Mouse (Mus musculus): Measurements from ENCODE around the gene Meaf6. TPM values are rescaled to one million over a fixed set of nuclear protein-coding genes. Genes with fewer than 3 reads are reported as not detected.

Gene Meaf6
- polyA plus RNA-seq, 1 experiment from 2014 or later: 31.6 TPM

DNA sequence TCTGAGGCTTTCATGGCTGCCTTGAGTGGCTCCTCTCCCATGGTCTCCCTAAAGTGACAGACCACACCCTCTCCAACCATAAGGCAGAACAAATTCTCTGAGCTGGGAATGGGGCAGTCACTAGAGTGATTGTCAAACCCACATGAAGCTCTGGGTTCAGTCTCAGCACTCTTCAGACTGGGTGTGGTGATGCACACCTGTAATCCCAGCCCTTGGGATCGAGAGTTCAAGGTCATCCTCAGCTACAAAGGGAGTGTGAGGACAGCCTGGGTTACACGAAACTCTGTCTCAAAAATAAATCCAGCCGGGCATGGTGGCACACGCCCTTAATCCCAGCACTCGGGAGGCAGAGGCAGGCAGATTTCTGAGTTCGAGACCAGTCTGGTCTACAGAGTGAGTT lies 67.5 kb downstream of the Meaf6 start:
- no peak overlapping the region for H3K4me2 ChIP-seq
- H3K4me1 ChIP-seq: no peaks in the 10 kb centered on the region
- no peaks in the 10 kb centered on the region for H3K9me3 ChIP-seq (replicated peaks)
- no peak overlapping the region for H3K9ac ChIP-seq
- no peaks in the 10 kb centered on the region; the same call in 1 of the 2 replicates for H3K27me3 ChIP-seq (replicated peaks)
- 68% methylated on average over 6 of the region's 6 CpGs for WGBS (ENCODE audit: insufficient replicate concordance)
- no peaks in the 10 kb centered on the region for H3K36me3 ChIP-seq
- no peak overlapping the region for H3K4me3 ChIP-seq
- no peak overlapping the region for H3K27ac ChIP-seq
- ATAC-seq: no peak

DNA sequence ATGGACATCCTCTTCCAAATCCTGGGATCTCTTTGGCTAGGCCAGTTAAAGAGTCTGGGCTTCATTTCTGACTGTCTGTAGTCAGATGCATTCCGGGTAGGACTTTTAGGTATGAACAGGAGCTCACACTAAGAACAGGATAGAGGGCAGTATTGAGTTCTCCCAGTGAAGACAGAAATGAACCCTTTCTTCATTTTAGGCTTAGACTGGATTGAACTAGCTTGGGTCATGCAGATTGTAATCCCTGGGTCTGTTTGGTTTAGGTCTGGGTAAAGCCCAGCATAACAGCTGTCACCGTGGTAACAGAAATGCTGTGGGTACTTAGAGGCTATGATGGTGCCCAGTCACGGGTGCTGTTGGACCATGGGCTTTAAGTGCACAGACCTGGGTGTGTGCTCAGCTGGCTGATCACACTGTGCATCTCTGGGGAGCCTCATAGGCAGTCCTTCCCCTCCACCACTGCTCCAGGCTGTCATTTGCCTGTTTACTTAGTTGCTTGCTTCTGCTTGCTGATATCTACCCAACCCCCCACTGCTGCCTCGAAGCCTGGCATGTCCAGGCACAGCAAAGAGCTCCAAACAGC lies 68.8 kb downstream of the Meaf6 start:
- H3K27me3 ChIP-seq (replicated peaks): no peaks in the 10 kb centered on the region; the same call in 1 of the 2 replicates
- H3K4me3 ChIP-seq: no peak overlapping the region
- no peaks in the 10 kb centered on the region for H3K36me3 ChIP-seq
- 54% methylated on average over 4 of the region's 4 CpGs for WGBS (ENCODE audit: insufficient replicate concordance)
- no peak overlapping the region for H3K27ac ChIP-seq
- ATAC-seq: no peak
- no peaks in the 10 kb centered on the region for H3K9me3 ChIP-seq (replicated peaks)
- H3K4me1 ChIP-seq: no peaks in the 10 kb centered on the region
- no peak overlapping the region for H3K9ac ChIP-seq
- no peak overlapping the region for H3K4me2 ChIP-seq

DNA sequence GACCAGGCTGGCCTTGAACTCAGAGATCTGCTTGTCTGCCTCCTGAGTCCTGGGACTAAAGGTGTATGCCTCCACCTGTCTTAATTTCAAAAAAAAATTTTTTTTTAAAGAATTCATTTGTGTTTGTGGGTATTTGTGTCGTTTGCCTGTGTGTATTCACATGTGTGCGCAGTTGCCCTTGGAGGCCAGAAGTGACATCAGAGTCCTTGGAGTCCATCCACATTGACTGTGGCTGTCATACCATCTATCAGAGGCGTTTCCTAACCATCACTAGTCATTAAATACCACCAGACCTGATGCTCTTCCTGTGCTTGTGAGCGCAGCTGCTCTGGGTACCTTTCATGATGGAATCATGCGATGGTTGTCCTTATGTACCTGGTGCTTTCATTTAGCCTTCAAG lies 70.7 kb downstream of the Meaf6 start:
- H3K9me3 ChIP-seq (replicated peaks): no peaks in the 10 kb centered on the region
- no peak overlapping the region for H3K4me2 ChIP-seq
- H3K36me3 ChIP-seq: no peaks in the 10 kb centered on the region
- 67% methylated on average over 5 of the region's 5 CpGs for WGBS (ENCODE audit: insufficient replicate concordance)
- H3K4me1 ChIP-seq: no peaks in the 10 kb centered on the region
- H3K27ac ChIP-seq: no peak overlapping the region
- H3K27me3 ChIP-seq (replicated peaks): 0 out of 2 replicates have a peak, but pooled peaks cover under 1% of the 10 kb centered on the region
- no peak overlapping the region for H3K9ac ChIP-seq
- no peak overlapping the region for H3K4me3 ChIP-seq
- no peak for ATAC-seq

DNA sequence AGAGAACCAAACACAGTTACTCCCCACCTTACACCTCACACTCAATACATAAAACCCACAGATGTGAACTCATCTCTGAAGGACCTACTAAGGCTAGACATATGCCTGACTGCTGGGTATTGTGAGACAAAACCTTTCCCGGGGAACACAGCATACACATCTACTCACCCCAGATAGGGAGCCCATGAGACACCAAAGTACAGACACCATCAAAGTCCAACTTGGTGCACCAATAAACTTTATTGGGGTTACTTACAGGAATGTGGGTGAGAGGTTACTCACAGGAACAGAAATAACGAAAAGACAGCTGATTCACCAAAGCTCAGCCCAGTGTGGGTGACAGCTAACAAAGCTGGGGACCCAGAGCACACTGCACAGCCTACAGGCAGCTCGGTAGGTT lies 72.4 kb downstream of the Meaf6 start:
- 67% methylated on average over 3 of the region's 3 CpGs for WGBS (ENCODE audit: insufficient replicate concordance)
- Histone ChIP-seq H3K4me3 (no peak overlapping the region), H3K4me1 (no peaks in the 10 kb centered on the region), H3K9ac (no peak overlapping the region), H3K36me3 (no peaks in the 10 kb centered on the region), H3K27ac (no peak overlapping the region), H3K27me3 (replicated peaks) (peaks cover 8% of the 10 kb centered on the region), H3K9me3 (replicated peaks) (no peaks in the 10 kb centered on the region), H3K4me2 (no peak overlapping the region)
- ATAC-seq: no peak

DNA sequence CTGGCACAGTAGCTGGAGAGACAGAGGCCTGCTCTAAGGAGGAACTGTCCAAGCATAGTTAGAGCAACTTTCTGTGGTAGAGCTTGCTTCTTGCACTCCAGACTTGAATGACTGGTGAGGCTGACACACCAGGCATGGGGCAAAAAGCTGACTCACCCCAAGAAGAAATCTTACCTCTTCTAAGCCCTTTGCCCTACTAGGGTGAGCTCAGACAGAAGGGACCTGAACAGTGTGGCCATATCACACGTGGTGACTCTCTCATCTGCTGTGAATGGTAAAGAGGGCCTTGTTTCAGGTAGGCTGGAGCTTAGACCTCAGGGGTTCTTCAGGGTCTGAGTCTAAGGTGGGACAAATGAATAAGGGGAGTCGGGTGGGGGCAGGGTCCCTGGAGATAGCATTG lies 73.1 kb downstream of the Meaf6 start:
- Histone ChIP-seq H3K27me3 (replicated peaks) (peaks cover 8% of the 10 kb centered on the region), H3K4me3 (no peak overlapping the region), H3K4me2 (no peak overlapping the region), H3K36me3 (no peaks in the 10 kb centered on the region), H3K9me3 (replicated peaks) (no peaks in the 10 kb centered on the region), H3K27ac (no peak overlapping the region), H3K9ac (no peak overlapping the region), H3K4me1 (no peaks in the 10 kb centered on the region)
- 54% methylated on average over 2 of the region's 2 CpGs for whole genome bisulfite sequencing (ENCODE audit: insufficient replicate concordance)
- ATAC-seq: no peak

DNA sequence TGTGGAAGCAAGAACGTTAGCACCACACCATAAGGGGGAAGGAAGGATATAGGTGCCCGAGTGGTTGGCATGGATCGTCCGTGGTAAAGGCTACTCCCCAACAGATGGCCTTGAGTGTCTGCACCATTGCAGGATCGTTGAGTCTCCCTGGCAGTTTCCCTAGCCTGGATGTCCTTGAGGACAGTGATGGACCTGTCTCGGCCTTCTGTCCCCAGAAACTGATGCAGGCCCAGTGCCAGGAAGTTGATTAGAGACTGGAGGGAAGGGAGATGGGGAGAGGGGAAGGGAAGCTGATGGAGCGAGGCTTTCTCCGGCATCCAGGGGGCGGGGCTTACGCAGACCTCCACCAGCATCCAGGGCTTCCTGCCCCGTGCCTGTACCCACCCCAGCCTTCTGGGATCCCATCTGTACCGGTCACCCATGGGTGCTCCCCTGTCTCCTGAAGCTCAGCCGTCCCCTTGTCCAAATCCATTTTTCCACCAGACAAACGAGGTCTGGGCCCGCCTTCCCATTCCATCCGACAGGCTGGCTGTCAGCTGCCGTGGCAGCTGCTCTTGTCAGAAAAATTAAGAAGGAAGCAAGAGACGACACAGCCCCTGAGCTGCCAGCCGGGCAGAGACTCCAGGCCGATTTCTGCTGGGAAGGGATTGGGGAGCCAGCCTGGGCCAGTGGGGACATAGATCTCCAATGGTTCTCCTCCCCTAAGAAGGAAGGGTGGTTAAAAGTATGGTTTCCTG lies 73.8 kb downstream of the Meaf6 start:
- Histone ChIP-seq H3K4me1 (no peaks in the 10 kb centered on the region), H3K36me3 (no peaks in the 10 kb centered on the region), H3K27ac (no peak overlapping the region), H3K4me2 (no peak overlapping the region), H3K4me3 (no peak overlapping the region), H3K9me3 (replicated peaks) (no peaks in the 10 kb centered on the region), H3K27me3 (replicated peaks) (peaks cover 8% of the 10 kb centered on the region), H3K9ac (no peak overlapping the region)
- 52% methylated on average over 20 of the region's 20 CpGs for WGBS (ENCODE audit: insufficient replicate concordance)
- no peak for ATAC-seq

DNA sequence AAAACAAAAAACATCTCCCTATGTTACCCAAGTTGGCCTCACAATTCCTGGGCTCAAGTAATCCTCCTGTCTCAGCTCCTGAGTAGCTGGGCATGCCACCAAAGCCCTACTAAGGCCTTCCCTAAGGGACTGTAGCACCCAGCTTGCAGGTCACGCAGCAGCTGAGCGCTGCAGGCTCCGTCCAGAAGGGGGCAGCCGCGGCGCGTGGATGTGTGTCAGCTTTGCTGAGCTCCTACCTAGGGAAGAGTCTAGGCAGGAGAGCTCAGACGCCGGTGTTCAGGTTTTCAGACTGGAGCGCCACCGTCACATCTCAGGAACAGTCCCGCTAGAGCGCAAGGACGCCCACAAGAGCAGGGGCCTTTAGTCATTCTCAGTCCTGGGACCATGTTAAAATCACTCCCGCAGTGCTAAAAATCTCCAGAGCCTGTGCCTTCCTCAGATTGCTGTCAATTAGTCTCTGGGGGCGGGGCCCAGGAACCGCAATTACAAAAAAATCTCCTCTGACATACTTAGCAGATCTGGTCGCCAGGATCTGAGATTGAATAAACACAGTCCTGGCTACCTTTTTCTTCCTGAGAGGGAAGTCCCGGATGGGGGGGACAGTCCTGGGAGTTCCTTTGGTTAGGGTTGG lies 75.5 kb downstream of the Meaf6 start:
- Histone ChIP-seq H3K9me3 (replicated peaks) (no peaks in the 10 kb centered on the region), H3K27me3 (replicated peaks) (peaks cover 8% of the 10 kb centered on the region), H3K9ac (no peak overlapping the region), H3K4me3 (no peak overlapping the region), H3K4me1 (no peaks in the 10 kb centered on the region), H3K4me2 (no peak overlapping the region; the same call in 1 of the 2 replicates), H3K27ac (no peak overlapping the region), H3K36me3 (no peaks in the 10 kb centered on the region)
- no peak for ATAC-seq
- 7% methylated on average over 19 of the region's 19 CpGs for WGBS (ENCODE audit: insufficient replicate concordance)

DNA sequence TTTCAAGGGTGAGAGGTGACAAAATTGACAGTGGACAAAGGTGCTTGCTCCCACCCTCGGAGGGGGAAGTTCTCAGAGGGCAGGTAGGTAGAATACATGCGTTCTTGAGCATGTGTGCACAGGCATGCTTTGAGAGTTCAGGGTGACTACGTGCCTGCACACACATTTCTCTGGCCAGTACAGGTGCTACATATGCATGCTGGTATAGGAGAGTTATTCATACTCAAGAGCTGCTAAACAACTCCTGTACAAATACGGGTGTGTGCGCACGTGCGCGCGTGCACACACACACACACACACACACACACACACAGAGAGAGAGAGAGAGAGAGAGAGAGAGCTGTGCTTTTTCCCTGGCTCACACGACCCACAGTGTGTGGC lies 76.0 kb downstream of the Meaf6 start:
- Histone ChIP-seq H3K27me3 (replicated peaks) (peaks cover 8% of the 10 kb centered on the region), H3K4me3 (no peak overlapping the region), H3K9ac (no peak overlapping the region), H3K4me2 (no peak overlapping the region), H3K27ac (no peak overlapping the region), H3K4me1 (no peaks in the 10 kb centered on the region), H3K36me3 (no peaks in the 10 kb centered on the region), H3K9me3 (replicated peaks) (no peaks in the 10 kb centered on the region)
- WGBS (ENCODE audit: insufficient replicate concordance): 64% methylated on average over 9 of the region's 10 CpGs
- ATAC-seq: no peak

DNA sequence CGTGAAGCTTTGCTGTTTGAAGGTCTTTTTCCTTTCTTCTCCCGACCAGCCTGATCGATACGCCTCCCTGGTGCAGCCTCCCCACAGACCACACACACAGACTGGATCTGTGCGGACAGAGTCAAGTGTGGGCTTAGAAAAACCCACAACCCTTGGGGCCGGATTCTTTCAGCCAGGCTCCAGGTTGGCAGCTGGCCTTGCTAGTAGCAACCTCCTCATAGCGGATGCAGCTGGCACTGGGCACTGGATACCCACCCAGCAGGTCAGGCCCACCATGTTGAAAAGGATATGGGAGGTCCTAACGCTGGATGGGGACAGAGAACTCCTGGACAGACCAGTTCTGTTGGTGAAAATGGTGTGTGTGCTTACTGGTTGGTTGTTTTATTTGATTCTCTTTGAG lies 76.5 kb downstream of the Meaf6 start:
- Histone ChIP-seq H3K4me3 (no peak overlapping the region), H3K9ac (no peak overlapping the region), H3K4me2 (no peak overlapping the region), H3K4me1 (no peaks in the 10 kb centered on the region), H3K36me3 (no peaks in the 10 kb centered on the region), H3K27me3 (replicated peaks) (peaks cover 8% of the 10 kb centered on the region), H3K9me3 (replicated peaks) (no peaks in the 10 kb centered on the region), H3K27ac (no peak overlapping the region)
- ATAC-seq: no peak
- 61% methylated on average over 8 of the region's 8 CpGs for WGBS (ENCODE audit: insufficient replicate concordance)

DNA sequence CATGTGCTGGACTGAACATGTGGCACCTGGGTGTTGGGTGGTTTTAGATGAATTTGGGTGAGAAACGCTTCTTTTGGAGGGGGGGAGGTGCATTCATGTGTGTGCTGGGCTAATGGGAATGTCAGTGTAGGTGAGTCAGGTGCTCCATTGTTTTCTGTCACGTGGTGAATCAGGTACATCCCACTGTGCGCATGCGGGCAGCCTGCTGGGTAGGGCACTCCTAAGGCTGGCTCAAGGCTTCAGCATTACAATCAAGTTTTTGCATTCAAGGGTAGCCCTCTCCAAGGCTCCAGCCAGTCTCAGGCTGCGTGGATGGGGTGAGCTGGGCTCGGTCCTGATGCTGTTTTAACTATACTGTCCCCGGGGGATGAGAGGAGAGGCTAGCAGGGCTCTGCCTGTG lies 77.8 kb downstream of the Meaf6 start:
- no peak overlapping the region for H3K4me2 ChIP-seq
- WGBS (ENCODE audit: insufficient replicate concordance): 45% methylated on average over 7 of the region's 7 CpGs
- no peak overlapping the region for H3K9ac ChIP-seq
- H3K36me3 ChIP-seq: no peaks in the 10 kb centered on the region
- H3K4me3 ChIP-seq: no peak overlapping the region
- no peak for ATAC-seq
- H3K27ac ChIP-seq: no peak overlapping the region
- H3K4me1 ChIP-seq: no peaks in the 10 kb centered on the region
- H3K27me3 ChIP-seq (replicated peaks): peaks cover 8% of the 10 kb centered on the region
- no peaks in the 10 kb centered on the region for H3K9me3 ChIP-seq (replicated peaks)

Measured in liver, embryonic 12.5 days (tissue).